Mouse (Mus musculus) embryonic fibroblast, embryonic 13.5 days (primary cell): ENCODE results near the gene Tmem233.

Experiments used
- CTCF ChIP-seq: IDR thresholded peaks from 2 replicates; pipeline ENCODE4 v1.5.1; 2011; ENCODE audit warnings: mild to moderate bottlenecking, control low read depth, low read length, moderate library complexity, borderline replicate concordance; ENCODE audit not compliant: insufficient read depth
- POLR2A ChIP-seq: IDR thresholded peaks from 2 replicates; pipeline ENCODE4 v1.6.1; 2011; ENCODE audit warnings: low read depth, mild to moderate bottlenecking, control low read depth, low read length, moderate library complexity

DNA sequence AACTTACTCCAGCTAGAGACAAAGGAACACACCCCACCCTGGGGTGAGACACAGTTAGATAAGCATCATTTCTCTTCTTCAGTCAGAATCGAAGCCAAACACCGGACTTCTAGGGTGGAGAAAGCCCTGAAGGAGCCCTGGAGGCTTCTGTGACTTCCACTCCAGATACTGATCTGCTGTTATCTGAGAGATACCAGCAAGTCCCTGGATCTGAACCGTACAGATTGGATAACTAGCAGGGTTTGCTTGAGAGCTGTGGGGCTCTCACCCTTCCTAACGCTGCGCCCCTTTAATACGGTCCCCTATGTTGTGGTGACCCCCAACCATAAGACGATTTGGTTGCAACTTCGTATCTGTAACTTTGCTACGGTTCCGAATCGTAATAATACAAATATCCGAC lies 60.9 kb downstream of the Tmem233 start:
- no peak for TF ChIP-seq POLR2A
- TF ChIP-seq CTCF, result no peak
